Mouse (Mus musculus): ENCODE measurements around the gene Olfr287. TPM values are rescaled to one million over a fixed set of nuclear protein-coding genes. Genes with fewer than 3 reads are reported as not detected.

Olfr287 gene
- total and polyA plus RNA-seq, 2 experiments from 2014 or later, result 0.44 to 1.2 TPM

GRCm38 (mm10) chr15:98195442-98195841 lies 25.4 kb downstream of the Olfr287 start, which contains the start of gene Olfr288:
Gene Olfr288 (minus strand): TSS chr15:98195542.
- no peak within 1 kb of the TSS for H3K4me2 ChIP-seq (ENCODE audit: low read depth, low read length, poor library complexity, severe bottlenecking)
- no peak for TF ChIP-seq CTCF (IDR thresholded peaks at IDR 0.05)
- H3K36me3 ChIP-seq (ENCODE audit: insufficient read depth, low read length), result no peaks in the 10 kb centered on the region
- no peaks in the 10 kb centered on the region for H3K9me3 ChIP-seq (ENCODE audit: low read length)
- H3K27me3 ChIP-seq (ENCODE audit: insufficient read depth, low read length), result no peaks in the 10 kb centered on the region
- ATAC-seq (ENCODE audit: low FRiP score) (no peak), DNase-seq (ENCODE audit: low spot score) (no peak)
- no peaks in the 10 kb centered on the region for H3K4me1 ChIP-seq (ENCODE audit: insufficient read depth, low read length)
- no peak within 1 kb of the TSS for H3K27ac ChIP-seq (ENCODE audit: low read depth, low read length)
- H3K4me3 ChIP-seq (ENCODE audit: low read depth, low read length), result no peak within 1 kb of the TSS
- WGBS, result 57% methylated on average over 3 of the region's 3 CpGs
- no peak within 1 kb of the TSS for H3K9ac ChIP-seq (replicated peaks; ENCODE audit: low read length, poor library complexity, severe bottlenecking)

GRCm38 (mm10) chr15:98184456-98184855 lies 36.4 kb downstream of the Olfr287 start:
- H3K4me1 ChIP-seq (ENCODE audit: insufficient read depth, low read length), result 0 out of 2 replicates have a peak, but pooled peaks cover 3% of the 10 kb centered on the region
- no peaks in the 10 kb centered on the region for H3K36me3 ChIP-seq (ENCODE audit: insufficient read depth, low read length)
- DNase-seq (ENCODE audit: low spot score) (no peak), ATAC-seq (ENCODE audit: low FRiP score) (no peak)
- no peaks in the 10 kb centered on the region for H3K27me3 ChIP-seq (ENCODE audit: insufficient read depth, low read length)
- H3K4me3 ChIP-seq (ENCODE audit: low read depth, low read length), result no peak overlapping the region
- no peak overlapping the region for H3K4me2 ChIP-seq (ENCODE audit: low read depth, low read length, poor library complexity, severe bottlenecking)
- H3K27ac ChIP-seq (ENCODE audit: low read depth, low read length), result no peak overlapping the region
- no peak for TF ChIP-seq CTCF (IDR thresholded peaks at IDR 0.05)
- 53% methylated on average over 4 of the region's 4 CpGs for WGBS
- H3K9ac ChIP-seq (replicated peaks; ENCODE audit: low read length, poor library complexity, severe bottlenecking), result no peak overlapping the region
- H3K9me3 ChIP-seq (ENCODE audit: low read length), result no peaks in the 10 kb centered on the region

GRCm38 (mm10) chr15:98181856-98182570 lies 38.8 kb downstream of the Olfr287 start:
- ATAC-seq (ENCODE audit: low FRiP score) (no peak), DNase-seq (ENCODE audit: low spot score) (no peak)
- no peak overlapping the region for H3K9ac ChIP-seq (replicated peaks; ENCODE audit: low read length, poor library complexity, severe bottlenecking)
- TF ChIP-seq CTCF (IDR thresholded peaks at IDR 0.05), result no peak
- no peaks in the 10 kb centered on the region for H3K9me3 ChIP-seq (ENCODE audit: low read length)
- H3K36me3 ChIP-seq (ENCODE audit: insufficient read depth, low read length), result no peaks in the 10 kb centered on the region
- 72% methylated on average over 12 of the region's 12 CpGs for WGBS
- no peaks in the 10 kb centered on the region for H3K27me3 ChIP-seq (ENCODE audit: insufficient read depth, low read length)
- H3K4me1 ChIP-seq (ENCODE audit: insufficient read depth, low read length), result 0 out of 2 replicates have a peak, but pooled peaks cover 3% of the 10 kb centered on the region
- H3K27ac ChIP-seq (ENCODE audit: low read depth, low read length), result no peak overlapping the region
- H3K4me2 ChIP-seq (ENCODE audit: low read depth, low read length, poor library complexity, severe bottlenecking), result 0 out of 2 replicates have a peak overlapping the region, but pooled peaks have one; percentile 56
- H3K4me3 ChIP-seq (ENCODE audit: low read depth, low read length), result no peak overlapping the region

GRCm38 (mm10) chr15:98181132-98181711 lies 39.6 kb downstream of the Olfr287 start:
- Histone ChIP-seq H3K27me3 (ENCODE audit: insufficient read depth, low read length) (no peaks in the 10 kb centered on the region), H3K4me3 (ENCODE audit: low read depth, low read length) (peak overlapping the region; percentile 40), H3K36me3 (ENCODE audit: insufficient read depth, low read length) (no peaks in the 10 kb centered on the region), H3K4me1 (ENCODE audit: insufficient read depth, low read length) (0 out of 2 replicates have a peak, but pooled peaks cover 3% of the 10 kb centered on the region), H3K4me2 (ENCODE audit: low read depth, low read length, poor library complexity, severe bottlenecking) (peak overlapping the region; percentile 56), H3K9me3 (ENCODE audit: low read length) (no peaks in the 10 kb centered on the region), H3K9ac (replicated peaks; ENCODE audit: low read length, poor library complexity, severe bottlenecking) (0 out of 2 replicates have a peak overlapping the region, but pooled peaks have one; percentile 9), H3K27ac (ENCODE audit: low read depth, low read length) (peak overlapping the region; percentile 55)
- peak; percentile 97 for ATAC-seq (ENCODE audit: low FRiP score)
- peak; percentile 92 for TF ChIP-seq CTCF (IDR thresholded peaks at IDR 0.05)
- DNase-seq (ENCODE audit: low spot score), result peak; percentile 95
- WGBS, result under 1% methylated on average over 30 of the region's 30 CpGs

GRCm38 (mm10) chr15:98180567-98181131 lies 40.2 kb downstream of the Olfr287 start:
- ATAC-seq (ENCODE audit: low FRiP score) (no peak), DNase-seq (ENCODE audit: low spot score) (no peak)
- Histone ChIP-seq H3K4me3 (ENCODE audit: low read depth, low read length) (peak overlapping the region; percentile 40), H3K36me3 (ENCODE audit: insufficient read depth, low read length) (no peaks in the 10 kb centered on the region), H3K4me2 (ENCODE audit: low read depth, low read length, poor library complexity, severe bottlenecking) (peak overlapping the region; percentile 56), H3K9me3 (ENCODE audit: low read length) (no peaks in the 10 kb centered on the region), H3K27me3 (ENCODE audit: insufficient read depth, low read length) (no peaks in the 10 kb centered on the region), H3K27ac (ENCODE audit: low read depth, low read length) (peak overlapping the region; percentile 55), H3K4me1 (ENCODE audit: insufficient read depth, low read length) (0 out of 2 replicates have a peak, but pooled peaks cover 3% of the 10 kb centered on the region), H3K9ac (replicated peaks; ENCODE audit: low read length, poor library complexity, severe bottlenecking) (0 out of 2 replicates have a peak overlapping the region, but pooled peaks have one; percentile 9)
- TF ChIP-seq CTCF (IDR thresholded peaks at IDR 0.05), result no peak
- 3% methylated on average over 26 of the region's 26 CpGs for WGBS
